9 mouse cellular contexts compared by ENCODE assay signal in genomic region chr12:72945301-72946063, GRCm38 (mm10). TPM values are rescaled to one million over a fixed set of nuclear protein-coding genes. Genes with fewer than 3 reads are reported as not detected.
DNase-seq lines count a peak whose midpoint lies in the region; ATAC-seq lines count a peak whose summit lies in the region.
"Had no signal": no experiment of that assay in that cellular context is flagged by ENCODE, and none has a peak within 500 bp of the region (broad histone marks: within the 10 kb centered on the region; RNA-seq: fewer than 3 reads in every experiment).

No protein-coding gene starts in this region.

- no peaks in the 10 kb centered on the region for H3K36me3 ChIP-seq in megakaryocyte, embryonic 14.5 days (replicated peaks; ENCODE audit: low read length)
- no peaks in the 10 kb centered on the region for H3K36me3 ChIP-seq in forebrain, embryonic 11.5 days (ENCODE audit: control insufficient read depth, insufficient read depth, low read length)
- no peaks in the 10 kb centered on the region for H3K36me3 ChIP-seq in limb, embryonic 12.5 days
- H3K36me3 ChIP-seq in stomach, embryonic 14.5 days (ENCODE audit: control insufficient read depth, insufficient read depth, low read length), result no peaks in the 10 kb centered on the region

- no peak overlapping the region for H3K27ac ChIP-seq in forebrain, embryonic 11.5 days (ENCODE audit: low read depth, low read length)
- H3K27ac ChIP-seq in limb, embryonic 12.5 days, result no peak overlapping the region
- H3K27ac ChIP-seq in stomach, embryonic 14.5 days (ENCODE audit: low read length), result no peak overlapping the region

- peaks cover 14% of the 10 kb centered on the region for H3K4me1 ChIP-seq in megakaryocyte, embryonic 14.5 days
- peaks cover 7% of the 10 kb centered on the region; the same call in 1 of the 2 replicates for H3K4me1 ChIP-seq in forebrain, embryonic 11.5 days (replicated peaks; ENCODE audit: control insufficient read depth, insufficient read depth, low read length)
- peaks cover 14% of the 10 kb centered on the region for H3K4me1 ChIP-seq in limb, embryonic 12.5 days (replicated peaks)
- peaks cover 5% of the 10 kb centered on the region; the same call in 1 of the 2 replicates for H3K4me1 ChIP-seq in stomach, embryonic 14.5 days (ENCODE audit: control insufficient read depth, insufficient read depth, low read length)

- ATAC-seq in megakaryocyte, adult 5-6 weeks (ENCODE audit: poor library complexity, severe bottlenecking), result no peak
- ATAC-seq in forebrain, embryonic 11.5 days (replicated peaks; ENCODE audit: low FRiP score), result peak; percentile 91
- ATAC-seq in limb, embryonic 12.5 days (ENCODE audit: insufficient number of reproducible peaks, insufficient read depth, low FRiP score, low TSS enrichment, low read depth), result peak; percentile 47; the same call in 1 of the 2 replicates
- no peak for ATAC-seq in stomach, embryonic 14.5 days (ENCODE audit: insufficient number of reproducible peaks, insufficient read depth, low FRiP score, low read depth)
- ATAC-seq in megakaryocyte progenitor cell, adult 5-6 weeks (replicated peaks; ENCODE audit: poor library complexity), result no peak

- DNase-seq in forebrain, embryonic 11.5 days (ENCODE audit: low spot score), result peak; percentile 87
- no peak for DNase-seq in layer of hippocampus, adult 8-10 months (ENCODE audit: low spot score in 2 of 2)
- no peak for DNase-seq in layer of hippocampus, postnatal 36 days

- WGBS in forebrain, embryonic 11.5 days, result under 1% methylated on average over 72 of the region's 89 CpGs
- under 1% methylated on average over 89 of the region's 89 CpGs for WGBS in limb, embryonic 12.5 days
- under 1% methylated on average over 78 of the region's 89 CpGs for WGBS in stomach, embryonic 14.5 days

- H3K4me2 ChIP-seq in forebrain, embryonic 11.5 days (ENCODE audit: low read depth, low read length, severe bottlenecking), result peak overlapping the region; percentile 56
- peak overlapping the region; percentile 80 for H3K4me2 ChIP-seq in limb, embryonic 12.5 days
- H3K4me2 ChIP-seq in stomach, embryonic 14.5 days (replicated peaks; ENCODE audit: low read depth, low read length), result peak overlapping the region; percentile 46

- peak overlapping the region; percentile 33 for H3K4me3 ChIP-seq in megakaryocyte, embryonic 14.5 days (replicated peaks)
- peak overlapping the region; percentile 32 for H3K4me3 ChIP-seq in forebrain, embryonic 11.5 days (ENCODE audit: low read depth, low read length)
- H3K4me3 ChIP-seq in limb, embryonic 12.5 days (replicated peaks), result peak overlapping the region; percentile 45
- H3K4me3 ChIP-seq in stomach, embryonic 14.5 days (ENCODE audit: low read depth, low read length), result peak overlapping the region; percentile 30

- peaks cover 87% of the 10 kb centered on the region for H3K27me3 ChIP-seq in megakaryocyte, embryonic 14.5 days (replicated peaks)
- H3K27me3 ChIP-seq in forebrain, embryonic 11.5 days (ENCODE audit: control insufficient read depth, insufficient read depth, low read length), result peaks cover 83% of the 10 kb centered on the region
- H3K27me3 ChIP-seq in limb, embryonic 12.5 days, result peaks cover 92% of the 10 kb centered on the region
- peaks cover 65% of the 10 kb centered on the region for H3K27me3 ChIP-seq in stomach, embryonic 14.5 days (ENCODE audit: control insufficient read depth, insufficient read depth, low read length)

- 0 out of 2 replicates have a peak overlapping the region, but pooled peaks have one; percentile 16 for H3K9ac ChIP-seq in forebrain, embryonic 11.5 days (ENCODE audit: low read length)
- peak overlapping the region; percentile 50; the same call in 1 of the 2 replicates for H3K9ac ChIP-seq in limb, embryonic 12.5 days (replicated peaks)
- H3K9ac ChIP-seq in stomach, embryonic 14.5 days (replicated peaks; ENCODE audit: low read depth, low read length), result no peak overlapping the region

- H3K9me3 ChIP-seq in megakaryocyte, embryonic 14.5 days, result no peaks in the 10 kb centered on the region
- H3K9me3 ChIP-seq in forebrain, embryonic 11.5 days (ENCODE audit: control insufficient read depth, low read length), result no peaks in the 10 kb centered on the region
- no peaks in the 10 kb centered on the region for H3K9me3 ChIP-seq in limb, embryonic 12.5 days
- no peaks in the 10 kb centered on the region for H3K9me3 ChIP-seq in stomach, embryonic 14.5 days (ENCODE audit: control insufficient read depth, low read depth, low read length)

RNA-seq across cellular contexts. Expression of gene 4930447C04Rik, which starts 4.9 kb away (rescaled TPM):
- polyA plus RNA-seq in megakaryocyte, embryonic 14.5 days (2012; ENCODE audit: insufficient read depth, low replicate concordance), result 2.4 TPM in 1 of 2 replicates, not detected in the other
- 0.13 and 0.59 TPM in 2 replicates for total RNA-seq in megakaryocyte, adult 5-6 weeks (2015)
- total RNA-seq in megakaryocyte, adult 5-6 weeks (2017), result 0.59 TPM in 1 of 2 replicates, not detected in the other
- 2.1 and 2.9 TPM in 2 replicates for polyA plus RNA-seq in forebrain, embryonic 11.5 days (2014; fragmentation: Nextera tagmentation; extraction: Ambion mirVana)
- polyA plus RNA-seq in limb, embryonic 12.5 days (2016; fragmentation: Nextera tagmentation; extraction: Ambion mirVana), result 5.8 and 6.3 TPM in 2 replicates
- polyA plus RNA-seq in stomach, embryonic 14.5 days (2014; fragmentation: Nextera tagmentation; extraction: Ambion mirVana), result 2.0 and 3.2 TPM in 2 replicates
- total RNA-seq in megakaryocyte progenitor cell, adult 5-6 weeks (2015), result 6.3 and 8.3 TPM in 2 replicates
- total RNA-seq in megakaryocyte progenitor cell, adult 5-6 weeks (2017), result 5.3 and 6.5 TPM in 2 replicates
- 10 to 100 TPM in 1 of 4 experiments, 1 to 10 TPM in 3; 6.8 to 10.3 (median 6.9) TPM for total RNA-seq in layer of hippocampus, adult 8-10 months (2022)
- 1 to 10 TPM; 5.2 to 8.2 TPM for total RNA-seq in layer of hippocampus, postnatal 36 days (2021)
- polyA plus RNA-seq: small intestine, adult 2 months had no signal

RNA-seq across cellular contexts. Expression of gene Six6, which starts 5.8 kb away (rescaled TPM):
- not detected in 2 replicates for polyA plus RNA-seq in megakaryocyte, embryonic 14.5 days (2012; ENCODE audit: insufficient read depth, low replicate concordance)
- not detected in 2 replicates for total RNA-seq in megakaryocyte, adult 5-6 weeks (2015)
- not detected in 2 replicates for total RNA-seq in megakaryocyte, adult 5-6 weeks (2017)
- 0.19 TPM in 1 of 2 replicates, not detected in the other for polyA plus RNA-seq in forebrain, embryonic 11.5 days (2014; fragmentation: Nextera tagmentation; extraction: Ambion mirVana)
- not detected in 2 replicates for polyA plus RNA-seq in limb, embryonic 12.5 days (2016; fragmentation: Nextera tagmentation; extraction: Ambion mirVana)
- not detected in 2 replicates for polyA plus RNA-seq in stomach, embryonic 14.5 days (2014; fragmentation: Nextera tagmentation; extraction: Ambion mirVana)
- total RNA-seq in megakaryocyte progenitor cell, adult 5-6 weeks (2015), result not detected in 2 replicates
- not detected in 2 replicates for total RNA-seq in megakaryocyte progenitor cell, adult 5-6 weeks (2017)
- total RNA-seq in layer of hippocampus, adult 8-10 months (2022), result not detected
- total RNA-seq in layer of hippocampus, postnatal 36 days (2021), result not detected
- polyA plus RNA-seq: small intestine, adult 2 months had no signal

Comparison
In these comparisons a context has a peak if more than half of its experiments do, and no peak if none do; other contexts are left out.
1. ATAC-seq: peak in forebrain, embryonic 11.5 days (single experiment) and limb, embryonic 12.5 days (single experiment); none in megakaryocyte, adult 5-6 weeks (single experiment), stomach, embryonic 14.5 days (single experiment) and megakaryocyte progenitor cell, adult 5-6 weeks (single experiment).
2. Peak in every context shown above with its lines, with median percentiles within 50 percentile points of each other: H3K4me3 ChIP-seq and H3K4me2 ChIP-seq.